Mouse (Mus musculus): ENCODE results near the gene Nupr1.

DNA sequence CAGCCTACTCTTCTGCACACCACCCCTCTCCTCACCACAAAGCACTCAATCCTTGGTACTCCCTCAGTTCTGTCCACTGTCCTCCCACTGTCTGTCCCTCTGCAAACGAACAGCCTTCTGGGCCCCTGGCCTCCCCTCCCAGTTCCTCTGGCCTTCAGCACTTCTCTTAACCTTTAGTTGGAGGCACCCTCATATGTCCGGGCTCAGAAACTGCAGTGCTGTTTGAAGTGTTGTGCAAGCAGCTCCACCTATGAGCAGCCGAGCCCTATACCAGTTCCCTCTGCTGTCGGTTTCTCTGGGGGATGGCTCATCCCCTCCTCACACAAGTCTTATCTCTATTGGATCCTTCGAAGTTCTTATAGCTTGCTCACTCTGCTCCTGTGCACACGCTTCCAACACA is 34.2 kb downstream of the Nupr1 start:
- no peak for TF ChIP-seq CTCF (IDR thresholded peaks at IDR 0.05; ENCODE audit: control insufficient read depth, insufficient read depth, low read length)
- no peak for TF ChIP-seq POLR2A (IDR thresholded peaks at IDR 0.05; ENCODE audit: borderline replicate concordance, control insufficient read depth, low read depth, low read length)

Data from bone marrow, adult 2 months (tissue).